Mouse (Mus musculus): ENCODE data around the gene Reep6.

DNA sequence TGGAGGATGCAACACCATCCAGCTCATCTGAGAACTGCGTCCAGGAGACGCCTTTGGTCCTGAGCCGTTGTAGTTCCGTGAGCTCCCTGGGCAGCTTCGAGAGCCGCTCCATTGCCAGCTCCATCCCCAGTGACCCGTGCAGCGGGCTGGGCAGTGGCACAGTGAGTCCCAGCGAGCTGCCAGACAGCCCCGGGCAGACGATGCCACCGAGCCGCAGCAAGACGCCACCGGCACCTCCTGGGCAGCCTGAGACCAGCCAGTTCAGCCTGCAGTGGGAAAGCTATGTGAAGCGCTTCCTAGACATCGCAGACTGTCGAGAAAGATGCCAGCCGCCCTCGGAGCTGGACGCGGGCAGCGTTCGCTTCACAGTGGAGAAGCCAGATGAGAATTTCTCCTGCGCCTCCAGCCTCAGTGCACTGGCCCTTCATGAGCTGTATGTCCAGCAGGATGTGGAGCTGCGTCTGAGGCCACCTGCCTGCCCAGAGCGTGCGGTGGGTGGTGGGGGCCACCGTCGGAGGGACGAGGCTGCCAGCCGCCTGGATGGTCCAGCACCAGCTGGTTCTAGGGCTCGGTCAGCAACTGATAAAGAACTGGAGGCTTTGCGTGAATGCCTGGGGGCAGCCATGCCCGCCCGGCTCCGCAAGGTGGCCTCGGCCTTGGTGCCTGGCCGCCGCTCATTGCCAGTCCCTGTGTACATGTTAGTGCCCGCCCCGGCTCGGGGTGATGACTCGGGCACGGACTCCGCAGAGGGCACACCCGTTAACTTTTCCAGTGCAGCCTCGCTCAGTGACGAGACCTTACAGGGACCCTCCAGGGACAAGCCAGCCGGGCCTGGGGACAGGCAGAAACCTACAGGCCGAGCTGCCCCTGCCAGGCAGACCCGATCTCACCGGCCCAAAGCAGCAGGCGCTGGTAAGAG lies 16.9 kb upstream of the Reep6 start:
- no peak for TF ChIP-seq CTCF (IDR thresholded peaks at IDR 0.05; ENCODE audit: borderline replicate concordance, insufficient read depth, low read depth, low read length)
- TF ChIP-seq POLR2A (IDR thresholded peaks at IDR 0.05; ENCODE audit: borderline replicate concordance, insufficient read depth, low read length) = no peak

Data from cerebellum, adult 2 months (tissue).